Mouse (Mus musculus) limb, embryonic 13.5 days (tissue): ENCODE results near the gene Ssr2. TPM values are rescaled to one million over a fixed set of nuclear protein-coding genes. Genes with fewer than 3 reads are reported as not detected.
"Not testable (repeated sequence)": the region's sequence is repeated elsewhere in the genome, so short reads cannot be mapped to it uniquely, and the experiment has no call there.

Experiments used
- ATAC-seq: fragments of 200-750 bp; cut with Nextera tagmentation; 2 replicates; pipeline ENCODE4 v1.8.0; 2017; ENCODE audit warnings: low read depth, moderate number of reproducible peaks, moderate TSS enrichment; ENCODE audit not compliant: low FRiP score
- H3K27ac ChIP-seq: fragments of 300-500 bp; sonication (generic); 2 replicates; pipeline ENCODE4 v1.5.1; 2015; ENCODE audit warnings: inconsistent platforms, mild to moderate bottlenecking, moderate library complexity
- H3K27me3 ChIP-seq: fragments of 300-500 bp; sonication (generic); 2 replicates; pipeline ENCODE4 v1.6.1; 2015; ENCODE audit warnings: mild to moderate bottlenecking, inconsistent platforms
- H3K36me3 ChIP-seq: fragments of 300-500 bp; sonication (generic); 2 replicates; pipeline ENCODE4 v1.6.1; 2015; ENCODE audit warnings: inconsistent platforms, mild to moderate bottlenecking, moderate library complexity
- H3K4me1 ChIP-seq: fragments of 300-500 bp; sonication (generic); 2 replicates; pipeline ENCODE4 v1.6.1; 2015; ENCODE audit warnings: inconsistent platforms
- H3K4me2 ChIP-seq: fragments of 300-500 bp; sonication (generic); replicated peaks from 2 replicates; pipeline ENCODE4 v1.6.1; 2015; ENCODE audit warnings: inconsistent platforms, mild to moderate bottlenecking, moderate library complexity
- H3K4me3 ChIP-seq: fragments of 300-500 bp; sonication (generic); 2 replicates; pipeline ENCODE4 v1.5.1; 2015; ENCODE audit warnings: moderate library complexity, mild to moderate bottlenecking, inconsistent platforms
- H3K9ac ChIP-seq: fragments of 300-500 bp; sonication (generic); 2 replicates; pipeline ENCODE4 v1.6.1; 2015; ENCODE audit warnings: mild to moderate bottlenecking, inconsistent platforms
- H3K9me3 ChIP-seq: fragments of 300-500 bp; sonication (generic); 2 replicates; pipeline ENCODE4 v1.6.1; 2016; ENCODE audit warnings: inconsistent platforms
- WGBS: fragments of 180-500 bp; shearing (Covaris S2); methylation state at CpG from one replicate; pipeline ENCODE4 v1.1.7; 2015; 5-methylcytosine and 5-hydroxymethylcytosine counted together
- polyA plus RNA-seq: library from polyadenylated mRNA; unstranded; fragments of >200 nt; fragmentation: Nextera tagmentation; extraction: Ambion mirVana; gene quantifications from 2 replicates; pipeline ENCODE4 v1.2.1, GENCODE M21; 2015

The Ssr2 gene
- polyA plus RNA-seq, 1 experiment from 2014 or later = 306 TPM

GRCm38 (mm10) chr3:88592942-88593576, 17.4 kb downstream of the Ssr2 start:
- Histone ChIP-seq H3K36me3 (peaks cover 16% of the 10 kb centered on the region), H3K4me2 (no peak overlapping the region), H3K4me1 (peaks cover 32% of the 10 kb centered on the region), H3K27me3 (no peaks in the 10 kb centered on the region), H3K4me3 (no peak overlapping the region), H3K9me3 (no peaks in the 10 kb centered on the region), H3K9ac (no peak overlapping the region), H3K27ac (no peak overlapping the region)
- WGBS = 74% methylated on average over 10 of the region's 10 CpGs
- no peak for ATAC-seq

GRCm38 (mm10) chr3:88593893-88594580, 18.4 kb downstream of the Ssr2 start:
- WGBS = 35% methylated on average over 10 of the region's 10 CpGs
- Histone ChIP-seq H3K9ac (no peak overlapping the region), H3K27me3 (no peaks in the 10 kb centered on the region), H3K4me3 (no peak overlapping the region), H3K27ac (peak overlapping the region; percentile 65; the same call in 1 of the 2 replicates), H3K36me3 (peaks cover 6% of the 10 kb centered on the region), H3K4me1 (peaks cover 32% of the 10 kb centered on the region), H3K4me2 (peak overlapping the region; percentile 31), H3K9me3 (no peaks in the 10 kb centered on the region)
- ATAC-seq = no peak; the same call in 1 of the 2 replicates

- H3K4me3 ChIP-seq, H3K27me3 ChIP-seq, H3K9me3 ChIP-seq, H3K36me3 ChIP-seq, ATAC-seq, H3K27ac ChIP-seq, H3K4me2 ChIP-seq, H3K9ac ChIP-seq: not testable (repeated sequence)
- H3K4me1 ChIP-seq = peaks cover 19% of the 10 kb centered on the region
- 76% methylated on average over 4 of the region's 4 CpGs for WGBS
Measured at GRCm38 (mm10) chr3:88596547-88596946, 20.9 kb downstream of the Ssr2 start.

- no peaks in the 10 kb centered on the region for H3K9me3 ChIP-seq
- H3K27me3 ChIP-seq = no peaks in the 10 kb centered on the region
- H3K4me2 ChIP-seq = no peak overlapping the region
- ATAC-seq = no peak
- H3K36me3 ChIP-seq = no peaks in the 10 kb centered on the region
- no peak overlapping the region for H3K9ac ChIP-seq
- H3K4me1 ChIP-seq = peaks cover 6% of the 10 kb centered on the region
- no peak overlapping the region for H3K4me3 ChIP-seq
- WGBS = 85% methylated on average over 4 of the region's 4 CpGs
- H3K27ac ChIP-seq = no peak overlapping the region
Measured at GRCm38 (mm10) chr3:88602466-88602865, 26.8 kb downstream of the Ssr2 start.

GRCm38 (mm10) chr3:88603714-88604161, 28.1 kb downstream of the Ssr2 start:
- 27% methylated on average over 6 of the region's 6 CpGs for WGBS
- Histone ChIP-seq H3K4me2 (no peak overlapping the region), H3K4me1 (peaks cover 14% of the 10 kb centered on the region), H3K27me3 (no peaks in the 10 kb centered on the region), H3K4me3 (no peak overlapping the region), H3K9ac (no peak overlapping the region), H3K9me3 (no peaks in the 10 kb centered on the region), H3K27ac (no peak overlapping the region), H3K36me3 (no peaks in the 10 kb centered on the region)
- no peak for ATAC-seq

GRCm38 (mm10) chr3:88604863-88605262, 29.2 kb downstream of the Ssr2 start:
- H3K4me1 ChIP-seq = peaks cover 14% of the 10 kb centered on the region
- no peak overlapping the region for H3K4me3 ChIP-seq
- no peaks in the 10 kb centered on the region for H3K27me3 ChIP-seq
- ATAC-seq = no peak
- no peak overlapping the region for H3K4me2 ChIP-seq
- no peaks in the 10 kb centered on the region for H3K9me3 ChIP-seq
- no peaks in the 10 kb centered on the region for H3K36me3 ChIP-seq
- WGBS = 88% methylated on average over 7 of the region's 7 CpGs
- H3K27ac ChIP-seq = no peak overlapping the region
- no peak overlapping the region for H3K9ac ChIP-seq

GRCm38 (mm10) chr3:88605666-88606065, 30.0 kb downstream of the Ssr2 start, which contains the start of gene Arhgef2:
Gene Arhgef2 (plus strand): TSS chr3:88605966.
- H3K4me3 ChIP-seq, H3K27ac ChIP-seq: not testable (repeated sequence)

GRCm38 (mm10) chr3:88607065-88607757, 31.5 kb downstream of the Ssr2 start:
- peak; percentile 92 for ATAC-seq
- Histone ChIP-seq H3K9me3 (no peaks in the 10 kb centered on the region), H3K4me1 (peaks cover 14% of the 10 kb centered on the region), H3K36me3 (no peaks in the 10 kb centered on the region), H3K27ac (no peak overlapping the region), H3K9ac (peak overlapping the region; percentile 55), H3K4me2 (peak overlapping the region; percentile 65), H3K27me3 (no peaks in the 10 kb centered on the region), H3K4me3 (peak overlapping the region; percentile 36)
- WGBS = 0% methylated on average over 20 of the region's 20 CpGs

More at GRCm38 (mm10) chr3:88605666-88606065, 30.0 kb downstream of the Ssr2 start, which contains the start of gene Arhgef2:
- not testable (repeated sequence) for H3K27me3 ChIP-seq, ATAC-seq, H3K36me3 ChIP-seq, H3K9me3 ChIP-seq
- WGBS = 83% methylated on average over 2 of the region's 2 CpGs
- Histone ChIP-seq H3K9ac (0 out of 2 replicates have a peak within 1 kb of the TSS, but pooled peaks have one; percentile 45), H3K4me1 (peaks cover 14% of the 10 kb centered on the region), H3K4me2 (peak within 1 kb of the TSS; percentile 65)

- peak; percentile 43; the same call in 1 of the 2 replicates for ATAC-seq
- H3K9me3 ChIP-seq = no peaks in the 10 kb centered on the region
Measured at GRCm38 (mm10) chr3:88607758-88608138, 32.1 kb downstream of the Ssr2 start.

GRCm38 (mm10) chr3:88609066-88609465, 33.4 kb downstream of the Ssr2 start:
- ATAC-seq = no peak
- Histone ChIP-seq H3K9ac (no peak overlapping the region), H3K36me3 (no peaks in the 10 kb centered on the region), H3K9me3 (no peaks in the 10 kb centered on the region), H3K27ac (no peak overlapping the region), H3K27me3 (no peaks in the 10 kb centered on the region), H3K4me1 (peaks cover 14% of the 10 kb centered on the region), H3K4me2 (no peak overlapping the region), H3K4me3 (no peak overlapping the region)
- WGBS = 66% methylated on average over 4 of the region's 4 CpGs

More at GRCm38 (mm10) chr3:88607758-88608138, 32.1 kb downstream of the Ssr2 start:
- no peaks in the 10 kb centered on the region for H3K36me3 ChIP-seq
- WGBS = 29% methylated on average over 10 of the region's 10 CpGs
- H3K4me3 ChIP-seq = peak overlapping the region; percentile 36
- H3K4me1 ChIP-seq = peaks cover 14% of the 10 kb centered on the region
- peak overlapping the region; percentile 65 for H3K4me2 ChIP-seq
- H3K9ac ChIP-seq = peak overlapping the region; percentile 55
- H3K27me3 ChIP-seq = no peaks in the 10 kb centered on the region
- H3K27ac ChIP-seq = no peak overlapping the region

GRCm38 (mm10) chr3:88614418-88614817, 38.7 kb downstream of the Ssr2 start:
- WGBS = 70% methylated on average over 8 of the region's 8 CpGs
- no peak overlapping the region for H3K4me3 ChIP-seq
- H3K9me3 ChIP-seq = no peaks in the 10 kb centered on the region
- H3K9ac ChIP-seq = no peak overlapping the region
- no peak overlapping the region for H3K4me2 ChIP-seq
- H3K4me1 ChIP-seq = peaks cover 17% of the 10 kb centered on the region
- H3K27ac ChIP-seq = no peak overlapping the region
- no peaks in the 10 kb centered on the region for H3K36me3 ChIP-seq
- no peaks in the 10 kb centered on the region for H3K27me3 ChIP-seq
- no peak for ATAC-seq

GRCm38 (mm10) chr3:88615117-88615516, 39.4 kb downstream of the Ssr2 start:
- H3K9ac ChIP-seq = no peak overlapping the region
- no peak overlapping the region for H3K4me2 ChIP-seq
- peaks cover 23% of the 10 kb centered on the region for H3K4me1 ChIP-seq
- H3K27ac ChIP-seq = no peak overlapping the region
- H3K36me3 ChIP-seq = no peaks in the 10 kb centered on the region
- no peaks in the 10 kb centered on the region for H3K27me3 ChIP-seq
- no peaks in the 10 kb centered on the region for H3K9me3 ChIP-seq
- 56% methylated on average over 5 of the region's 5 CpGs for WGBS
- H3K4me3 ChIP-seq = no peak overlapping the region
- ATAC-seq = no peak
